Mouse (Mus musculus) heart, postnatal 36 days (tissue): Measurements from ENCODE around the gene Mb. TPM values are rescaled to one million over a fixed set of nuclear protein-coding genes. Genes with fewer than 3 reads are reported as not detected.
"Not testable (repeated sequence)": the region's sequence is repeated elsewhere in the genome, so short reads cannot be mapped to it uniquely, and the experiment has no call there.

Experiments used
- DNase-seq, 2 experiments: peaks; one replicate each; pipeline ENCODE4 v3.0.0; 2021 to 2022
- intact Hi-C: fragments of 180-260 bp; cut with DNase I; formaldehyde crosslinking; loops from one replicate; pipeline ENCODE4 v1.15.1; 2025
- total RNA-seq, 2 experiments: library from RNA; stranded (reverse); gene quantifications; 2 replicates each; pipeline ENCODE4 v1.2.3; 2021

The Mb gene
- total RNA-seq, 2 experiments from 2014 or later: 17,938 to 18,211 TPM

DNA sequence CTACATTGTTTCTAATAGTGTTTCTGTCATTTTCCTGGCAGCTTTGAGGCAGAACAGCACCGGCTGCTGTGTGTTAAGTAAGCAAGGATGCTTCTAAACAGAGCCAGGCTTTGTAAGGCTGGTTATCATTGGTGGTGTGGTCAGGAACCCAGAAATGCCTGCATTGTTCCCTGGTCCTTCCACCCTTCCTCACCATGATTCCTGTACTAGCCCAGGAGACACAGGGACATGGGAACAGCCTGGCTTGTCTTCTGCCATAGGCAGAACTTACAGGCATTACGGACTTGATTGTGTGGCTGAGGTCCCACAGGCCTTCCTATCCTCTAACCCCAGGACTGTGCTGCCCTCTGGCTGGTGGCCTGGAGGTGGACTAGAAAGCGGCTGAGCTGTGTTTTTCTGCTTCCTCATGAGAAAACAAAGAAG lies 18.0 kb upstream of the Mb start:
- peak in 1 of 2 experiments; percentile 39 for DNase-seq
- intact Hi-C loops: loop anchor here (2.0 kb wide), 1 partner anchor 30 kb away; no protein-coding TSS in a partner anchor

DNA sequence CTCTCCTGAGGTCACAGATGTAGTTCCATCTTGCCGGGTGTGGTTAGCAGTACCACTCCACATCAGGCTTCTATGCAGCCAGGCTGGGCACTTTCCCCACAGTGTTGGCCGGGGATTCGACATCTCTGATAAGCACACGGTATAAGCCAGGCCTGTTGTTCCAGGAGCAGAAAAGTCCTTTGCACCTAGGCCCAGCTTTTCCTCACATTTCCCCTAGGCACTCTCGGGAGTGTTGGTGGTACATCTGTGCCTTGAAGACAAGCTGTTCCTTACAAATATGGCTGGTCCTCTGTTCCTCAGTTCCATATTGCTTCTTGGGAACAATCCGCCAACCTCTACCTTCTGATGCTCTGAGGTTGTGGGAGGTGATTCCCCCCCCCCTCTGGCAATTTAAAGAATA lies 15.8 kb upstream of the Mb start:
- intact Hi-C loops: no loop called here

DNA sequence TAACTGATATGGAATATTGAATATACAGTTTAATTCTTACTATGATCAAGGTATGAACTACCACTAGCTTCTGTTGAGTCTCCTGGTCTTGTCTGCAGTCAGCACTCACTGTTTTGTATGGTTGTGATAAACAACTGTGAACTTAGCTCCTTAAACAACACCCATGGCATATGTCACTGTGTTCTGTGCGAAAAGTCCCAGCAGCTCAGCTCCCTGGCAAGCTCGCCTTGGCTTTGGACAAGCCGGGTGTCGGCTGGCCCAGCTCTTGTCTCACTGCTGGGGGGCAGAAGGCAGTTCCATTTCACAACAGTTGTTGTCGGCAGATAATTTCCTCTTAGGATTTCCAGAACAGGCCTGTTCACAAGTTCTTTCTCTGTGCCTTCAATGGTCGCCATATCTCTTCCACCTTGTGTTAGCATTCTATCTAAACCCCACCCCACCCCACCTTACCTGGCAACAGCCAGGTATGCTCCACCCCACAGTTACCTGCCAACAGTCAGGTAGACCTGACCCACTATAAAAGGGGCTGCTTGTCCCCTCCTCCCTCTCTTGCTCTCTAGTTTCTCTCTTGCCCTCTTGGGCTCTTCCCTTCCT lies 14.9 kb upstream of the Mb start:
- intact Hi-C loops: no loop called here
- no peak for DNase-seq

More for the DNA sequence above, 15.8 kb upstream of the Mb start:
- DNase-seq: no peak

DNA sequence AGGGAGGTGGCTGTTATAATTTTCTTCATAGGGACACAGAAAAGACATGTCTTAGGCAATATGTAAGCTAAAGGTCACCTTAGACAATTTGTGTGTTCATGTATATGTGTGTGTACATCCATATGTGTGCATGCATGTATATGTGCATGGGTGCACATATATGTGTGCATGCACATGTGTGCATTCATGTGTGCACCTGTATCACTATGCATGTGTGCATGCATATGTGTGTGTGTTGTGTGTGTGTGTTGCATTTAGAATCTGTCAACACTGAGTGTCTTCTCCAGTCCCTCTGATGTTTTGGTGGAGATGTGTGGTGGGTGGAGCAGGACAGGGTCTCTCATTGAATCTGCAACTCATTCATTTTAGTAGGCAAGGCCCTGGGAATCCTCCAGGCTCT lies 12.3 kb upstream of the Mb start:
- intact Hi-C loops: no loop called here
- DNase-seq: no peak

DNA sequence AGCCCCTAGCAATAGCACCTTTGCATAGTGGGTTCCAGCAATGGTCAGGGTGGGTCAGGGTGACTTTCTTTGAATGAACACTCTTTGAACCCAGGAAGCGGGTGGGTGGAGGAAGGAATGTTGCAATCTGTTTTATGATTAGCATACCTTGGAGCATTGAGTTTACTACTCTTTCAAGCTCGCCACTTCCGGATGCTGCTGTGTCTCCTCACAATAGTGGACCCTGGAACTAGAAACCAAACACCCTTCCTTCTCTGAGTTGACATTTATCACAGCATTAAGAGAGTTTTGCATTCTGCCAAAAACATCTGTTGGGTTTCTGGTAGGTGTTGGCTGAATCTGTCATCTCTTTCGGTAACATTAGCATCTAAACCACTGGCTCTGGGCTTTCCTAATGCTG lies 8.9 kb upstream of the Mb start:
- DNase-seq, intact Hi-C loops: not testable (repeated sequence)

DNA sequence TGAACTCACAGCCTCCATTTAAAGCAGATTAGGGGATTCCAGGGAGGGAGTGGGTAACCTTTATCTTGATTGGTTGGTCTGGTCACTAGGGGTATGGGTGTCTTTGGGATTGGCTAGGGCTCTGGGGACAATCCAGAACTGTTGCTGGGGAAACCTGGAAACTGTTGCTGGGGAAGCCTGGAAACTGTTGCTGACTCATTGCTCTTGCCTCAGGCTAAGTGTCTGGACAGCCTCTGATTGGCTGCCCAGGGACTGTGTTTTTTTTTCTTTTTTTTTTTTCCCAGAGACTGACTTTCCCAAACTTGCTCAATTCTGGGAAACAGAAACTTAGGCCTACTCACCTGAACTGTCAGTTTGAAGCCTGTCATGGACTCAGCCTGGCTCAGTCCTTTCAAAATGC lies 8.1 kb upstream of the Mb start:
- DNase-seq: no peak
- intact Hi-C loops: no loop called here

DNA sequence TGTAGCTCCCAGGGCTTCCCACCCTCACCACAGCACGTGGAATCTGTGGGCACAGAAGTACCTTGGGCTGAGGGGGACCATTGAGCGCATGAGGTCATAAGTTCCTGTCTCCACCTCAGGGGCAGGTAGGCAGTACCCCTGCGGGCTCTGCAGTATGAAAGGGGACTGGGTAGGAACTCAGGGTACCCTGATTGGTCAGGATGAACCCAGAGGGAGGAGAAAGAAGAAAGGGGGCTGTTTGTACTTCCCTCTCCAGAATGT lies 6.3 kb upstream of the Mb start:
- no peak for DNase-seq
- intact Hi-C loops: no loop called here

DNA sequence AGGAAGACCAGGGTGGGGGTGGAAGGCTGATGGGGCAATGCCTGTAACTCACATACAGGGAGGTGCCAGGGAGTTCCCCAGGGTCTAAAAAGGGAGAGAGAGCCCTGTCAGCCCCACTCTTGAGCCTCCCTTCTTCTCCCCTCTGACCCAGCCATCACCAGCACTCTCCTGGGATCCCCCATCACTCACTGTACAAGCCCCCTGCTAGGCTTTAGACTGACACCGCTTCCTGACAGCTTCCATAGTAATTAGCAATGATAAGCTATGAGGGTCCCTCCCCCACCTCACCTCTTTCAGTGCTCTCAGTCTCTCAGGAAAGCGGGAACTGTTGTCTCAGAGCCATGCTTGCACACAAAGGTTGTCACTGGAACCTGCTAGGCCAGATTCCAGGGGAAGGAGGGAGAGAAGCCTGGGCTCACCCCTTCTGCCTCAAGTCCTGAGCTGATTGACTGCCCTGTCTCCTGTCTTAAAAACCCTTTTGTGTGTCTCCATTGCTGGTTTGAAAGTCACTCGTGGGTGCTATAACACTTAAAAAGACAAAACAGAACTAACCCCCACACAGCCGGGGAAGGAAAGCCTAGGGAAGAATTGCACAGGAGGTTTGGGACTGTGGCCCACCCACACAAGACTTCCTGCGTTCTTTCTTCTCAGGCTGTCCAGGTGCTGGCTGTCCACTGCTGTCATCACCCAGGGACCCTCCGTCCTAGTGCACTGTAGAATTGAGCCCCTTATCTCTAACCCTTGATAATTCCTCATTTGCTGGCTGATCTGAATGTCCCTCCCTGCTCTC lies 5.7 kb upstream of the Mb start:
- no peak for DNase-seq
- intact Hi-C loops: no loop called here

DNA sequence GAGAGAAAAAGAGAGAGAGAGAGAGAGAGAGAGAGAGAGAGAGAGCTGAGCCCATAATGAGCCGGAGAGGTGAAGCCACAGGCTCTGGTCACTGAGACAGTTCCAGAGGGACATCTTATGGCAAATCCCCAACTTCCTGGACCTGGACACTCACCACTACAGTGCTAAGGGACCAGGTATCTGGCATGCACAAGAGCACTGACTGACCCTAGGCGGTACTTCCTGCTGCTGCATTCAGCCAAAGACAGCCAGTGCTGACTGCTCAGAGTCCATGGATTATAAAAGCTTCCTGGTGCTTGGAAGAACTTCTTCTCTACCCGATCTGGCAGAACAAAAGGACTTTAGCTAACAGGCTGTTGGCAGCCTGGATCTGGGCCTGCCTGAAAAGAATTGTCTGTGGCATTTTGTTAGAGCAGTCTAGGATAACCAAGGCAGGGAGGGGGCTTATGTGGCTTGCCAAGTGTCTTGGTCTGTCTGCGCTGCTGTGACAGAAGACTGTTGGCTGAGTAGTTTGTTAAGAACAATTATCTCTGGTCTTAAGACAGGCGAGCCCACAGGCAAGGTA lies 4.2 kb upstream of the Mb start:
- no peak for DNase-seq
- intact Hi-C loops: no loop called here

DNA sequence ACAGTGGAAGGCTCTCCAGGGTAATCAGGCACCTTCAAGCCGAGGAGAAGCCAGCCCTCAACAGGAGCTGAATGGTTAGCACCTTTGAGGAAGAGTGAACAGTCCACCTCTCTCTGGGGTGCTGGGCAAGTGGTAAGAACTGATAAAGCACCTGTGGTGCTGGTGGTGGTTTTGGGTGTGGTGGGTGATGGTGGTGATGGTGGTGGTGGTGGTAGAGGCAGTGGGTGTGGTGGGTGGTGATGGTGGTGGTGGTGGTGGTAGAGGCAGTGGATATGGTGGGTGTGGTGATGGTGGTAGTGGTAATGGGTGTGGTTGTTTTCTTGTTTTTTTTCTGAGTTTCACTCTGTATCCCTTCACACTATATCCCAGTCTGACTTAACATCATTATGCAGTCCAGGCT lies 2.6 kb upstream of the Mb start:
- intact Hi-C loops: no loop called here

DNA sequence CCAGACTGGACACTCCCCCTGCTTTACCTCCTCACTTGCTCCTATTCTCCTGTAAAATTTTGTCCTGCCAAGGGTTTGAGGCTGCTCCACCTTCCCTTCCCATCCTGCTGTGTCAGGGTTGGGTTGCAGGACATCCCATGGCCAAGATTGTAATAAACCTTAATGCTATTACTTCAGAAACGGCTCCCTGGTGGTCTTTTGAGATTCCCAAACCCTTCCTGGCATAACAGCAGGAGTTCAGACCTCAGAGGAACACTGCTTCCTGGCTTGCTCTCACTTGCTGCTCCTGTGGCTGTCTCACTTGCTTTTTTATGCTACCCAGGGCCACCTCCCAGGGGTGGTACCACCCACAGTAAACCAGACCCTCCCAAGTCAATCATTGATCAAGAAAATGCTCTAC lies 1.7 kb upstream of the Mb start:
- DNase-seq: no peak
- intact Hi-C loops: no loop called here

More for the DNA sequence above, 2.6 kb upstream of the Mb start:
- no peak for DNase-seq

DNA sequence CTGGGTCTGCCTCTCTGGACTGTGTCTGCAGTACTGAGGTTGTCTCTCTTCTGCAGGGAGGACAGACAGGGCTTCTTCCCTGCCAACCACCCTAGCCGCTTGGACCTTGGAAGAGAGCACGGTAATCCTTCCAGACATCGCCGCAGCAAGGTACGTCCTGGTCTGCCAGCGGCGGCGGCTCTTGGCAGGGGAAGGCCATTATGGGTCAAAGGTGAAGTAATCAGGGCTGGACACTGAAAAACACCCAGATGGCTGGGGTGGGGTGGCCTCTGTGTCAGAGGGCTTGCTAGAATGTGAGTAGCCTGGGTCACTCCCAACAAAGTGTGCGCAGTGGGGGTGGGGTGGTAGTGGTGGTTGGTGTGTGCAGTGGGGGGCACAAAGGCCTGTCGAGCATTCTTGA lies 4.9 kb downstream of the Mb start:
- no peak for DNase-seq

DNA sequence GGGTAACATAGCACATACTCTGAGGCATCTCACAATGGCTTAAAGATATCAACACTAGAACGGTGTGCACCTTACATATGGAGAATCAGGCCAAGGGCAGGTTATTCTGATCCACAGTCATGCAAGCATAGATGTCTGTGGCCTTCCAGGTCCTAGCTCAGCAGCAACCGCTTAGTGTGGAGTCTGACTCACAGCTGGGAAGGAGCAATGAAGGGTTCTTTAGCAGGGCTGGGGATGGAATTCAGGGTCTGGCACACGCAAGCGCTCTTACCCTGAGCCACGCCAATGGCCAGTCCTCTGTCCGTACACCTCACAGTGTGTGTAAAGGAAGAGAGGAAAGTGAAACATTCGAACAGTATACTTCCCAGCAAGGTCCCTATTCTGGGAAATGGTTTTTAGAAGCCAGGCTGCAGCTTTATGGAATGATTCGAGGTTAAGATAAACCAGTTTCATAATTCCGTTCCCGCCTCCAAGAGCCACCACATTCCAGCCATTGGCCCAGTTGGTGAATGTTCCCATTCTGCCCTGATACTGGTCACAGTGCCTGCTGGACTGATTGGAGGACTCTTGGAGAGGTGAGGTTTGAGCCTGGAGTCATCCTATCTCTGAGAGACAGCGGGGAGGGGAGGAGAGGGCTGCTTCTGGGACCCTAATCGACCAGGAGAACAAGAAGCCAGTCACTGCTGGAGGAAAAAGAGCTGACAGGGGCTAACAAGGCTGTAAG lies 5.7 kb downstream of the Mb start, which contains the start of gene Apol6:
Apol6 (plus strand) TSS at position 133 of the 724 bp plus-strand sequence.
- intact Hi-C loops: no loop called here
- no peak for DNase-seq

More for the DNA sequence above, 4.9 kb downstream of the Mb start:
- intact Hi-C loops: no loop called here

DNA sequence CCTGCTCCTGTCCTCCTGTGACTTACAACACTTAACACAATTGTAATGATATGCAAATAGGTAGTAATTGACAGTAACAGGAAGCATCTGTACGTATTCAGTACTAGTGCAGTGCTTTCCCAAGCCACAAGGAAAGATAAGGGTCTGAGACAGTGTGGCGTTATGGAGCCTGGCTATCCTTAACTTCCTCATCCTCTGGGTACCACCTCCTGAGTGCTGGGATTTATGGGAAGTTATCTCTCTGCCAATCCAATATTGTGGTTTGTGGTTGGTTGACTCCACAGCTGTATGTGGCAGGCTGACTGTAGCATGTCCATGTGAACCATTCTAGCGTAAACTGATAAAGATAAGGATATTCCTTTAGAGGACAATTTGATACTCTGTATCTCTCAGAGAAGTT lies 9.7 kb downstream of the Mb start:
- intact Hi-C loops: no loop called here
- no peak for DNase-seq

DNA sequence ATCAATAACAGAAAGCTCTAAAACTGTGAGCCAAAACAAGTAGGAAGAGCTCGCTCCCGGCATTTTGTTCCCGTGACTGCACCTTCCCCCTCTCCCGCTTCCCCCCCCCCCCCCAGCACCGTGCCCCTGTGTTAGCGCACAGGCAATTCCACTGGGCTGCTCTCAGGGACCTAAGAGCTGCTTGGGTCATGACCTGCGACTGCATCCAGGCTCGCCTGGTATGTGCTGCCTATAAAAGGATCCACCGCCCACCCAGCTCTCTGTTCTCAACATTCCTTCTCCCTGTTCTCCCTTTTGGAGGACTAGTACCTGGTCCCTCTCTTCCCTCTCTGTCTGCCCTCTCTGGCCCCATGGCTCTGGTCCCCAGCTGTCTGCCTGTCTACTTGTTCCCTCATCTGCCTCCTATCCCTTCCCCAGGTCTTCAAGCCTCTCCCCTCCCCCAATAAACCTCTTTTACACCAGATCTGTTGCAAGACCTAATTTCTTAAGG lies 11.2 kb downstream of the Mb start:
- intact Hi-C loops: loop anchor here (2.0 to 5.0 kb wide), 2 partner anchors 30 to 113 kb away; no protein-coding TSS in a partner anchor
- no peak for DNase-seq

DNA sequence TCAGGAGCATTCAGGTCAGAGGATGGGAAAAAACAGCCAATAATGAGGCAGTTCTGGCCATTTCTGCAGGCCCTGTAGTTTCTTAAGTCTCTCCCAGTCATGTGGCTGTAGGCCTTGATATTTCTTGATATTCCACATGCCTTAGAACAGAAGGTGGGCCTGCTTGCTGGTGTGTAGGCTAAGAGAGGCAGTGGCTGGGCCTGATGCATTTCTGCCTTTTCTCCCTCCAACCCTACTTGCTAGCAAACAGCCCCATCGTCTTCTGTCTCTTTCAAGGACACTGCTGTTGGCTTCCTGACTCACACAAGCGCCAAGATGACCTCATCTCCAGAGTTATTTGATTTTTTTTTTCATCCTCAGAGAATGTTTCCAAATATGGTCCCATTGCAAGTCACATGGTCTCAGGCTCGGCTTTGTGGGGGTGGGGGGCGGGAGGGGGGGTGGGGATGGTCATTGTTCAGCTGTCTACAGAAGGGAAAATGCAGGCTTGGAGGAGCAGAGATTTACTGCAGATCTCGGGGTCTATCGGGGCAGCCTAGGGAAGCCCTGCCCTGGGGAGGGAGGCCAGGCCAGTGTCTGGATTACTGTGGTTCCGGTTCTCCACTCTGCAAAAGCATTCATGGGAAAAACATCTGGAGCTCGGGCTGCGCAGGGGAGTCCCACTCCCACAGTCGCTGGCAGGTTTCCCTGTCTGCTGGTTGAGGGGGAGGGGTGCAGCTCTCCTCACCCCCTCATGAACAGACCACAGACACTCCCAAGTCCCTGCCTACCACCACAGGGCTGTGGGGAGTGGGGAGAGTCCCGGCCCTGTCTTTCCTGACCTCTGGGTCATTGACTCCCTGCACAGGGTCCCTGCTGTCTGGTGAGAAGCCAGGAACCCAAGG lies 12.9 kb downstream of the Mb start:
- DNase-seq: peak; percentile 77 to 82
- intact Hi-C loops: loop anchor here (2.0 to 5.0 kb wide), 4 partner anchors 31 to 329 kb away; no protein-coding TSS in a partner anchor

DNA sequence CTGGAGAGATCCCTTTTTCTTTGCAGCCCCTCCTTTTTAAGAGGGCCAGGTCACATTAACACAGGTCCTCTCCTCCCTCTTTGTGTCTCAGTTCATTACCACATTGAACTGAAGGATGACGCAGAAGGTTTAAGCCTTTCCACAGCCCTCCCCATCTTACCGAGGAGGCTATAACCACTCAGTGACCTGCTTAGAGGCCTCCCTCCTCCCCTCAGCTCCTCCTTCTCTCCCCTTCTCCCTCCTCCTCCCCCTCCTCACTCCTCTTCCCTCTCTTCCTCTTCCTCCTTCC lies 13.5 kb downstream of the Mb start:
- peak in 1 of 2 experiments; percentile 54 for DNase-seq
- intact Hi-C loops: loop anchor here (2.0 to 5.0 kb wide), 3 partner anchors 115 to 330 kb away; no protein-coding TSS in a partner anchor

DNA sequence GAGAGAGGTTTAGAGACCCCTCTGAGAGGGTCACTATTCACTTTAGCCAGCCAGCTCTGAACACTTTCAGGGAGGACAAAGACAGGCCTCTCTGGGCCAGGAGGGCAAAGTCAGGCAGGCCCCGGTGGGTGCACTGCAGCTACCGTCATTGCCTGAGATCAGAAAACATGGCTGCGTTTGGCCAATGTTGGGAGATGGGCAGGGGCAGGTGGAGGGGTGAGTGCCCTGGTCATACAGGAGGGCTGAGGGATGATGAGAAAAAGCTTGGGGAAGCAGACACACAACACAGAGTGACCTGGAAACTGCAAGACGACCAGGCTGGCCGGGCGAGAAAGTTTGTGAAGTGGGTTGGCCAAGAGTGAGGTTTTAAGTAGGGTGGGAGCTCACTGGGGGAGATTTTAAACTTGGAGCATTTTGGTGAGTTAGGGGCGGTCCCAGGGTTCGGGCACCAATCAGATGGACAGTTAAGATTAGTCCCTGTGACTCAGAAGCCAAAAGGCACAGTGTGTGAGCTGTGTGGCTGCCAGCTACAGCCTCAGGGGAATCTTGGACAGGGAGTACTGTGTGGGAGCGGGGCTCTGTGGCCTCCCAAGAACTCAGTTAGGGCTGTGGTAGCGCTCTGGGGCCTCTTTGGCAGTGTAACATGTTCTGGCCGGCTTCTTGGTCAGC lies 14.0 kb downstream of the Mb start:
- intact Hi-C loops: loop anchor here (2.0 to 5.0 kb wide), 3 partner anchors 116 to 330 kb away; no protein-coding TSS in a partner anchor

DNA sequence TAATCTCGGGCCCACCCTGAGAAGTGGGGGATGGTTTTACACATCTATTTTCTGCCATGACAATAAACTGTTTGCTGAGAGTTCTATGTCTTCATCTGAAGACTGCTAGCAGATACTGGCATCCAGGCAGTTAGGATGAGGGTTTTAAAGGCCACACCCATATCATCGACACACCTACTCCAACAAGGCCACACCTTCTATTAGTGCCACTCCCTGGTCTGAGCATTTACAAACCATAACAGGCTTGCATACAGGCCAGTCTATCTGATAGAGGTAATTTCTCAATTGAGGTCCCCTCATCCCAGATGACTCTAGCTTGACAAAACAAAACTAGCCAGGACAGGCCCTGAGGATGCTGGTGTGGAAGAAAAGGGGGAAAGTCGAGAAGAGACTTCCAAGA lies 14.8 kb downstream of the Mb start:
- intact Hi-C loops: loop anchor here (2.0 to 5.0 kb wide), 3 partner anchors 117 to 331 kb away; no protein-coding TSS in a partner anchor

More for the DNA sequence above, 14.0 kb downstream of the Mb start:
- DNase-seq: peak; percentile 83 to 84

More for the DNA sequence above, 14.8 kb downstream of the Mb start:
- no peak for DNase-seq
